Mouse (Mus musculus) layer of hippocampus, adult 11-12 months (tissue): Measurements from ENCODE around the gene Nol8.

Experiments used
- DNase-seq: peaks from one replicate; pipeline ENCODE4 v3.0.0; 2022; ENCODE audit warnings: low spot score

The Nol8 gene

DNA sequence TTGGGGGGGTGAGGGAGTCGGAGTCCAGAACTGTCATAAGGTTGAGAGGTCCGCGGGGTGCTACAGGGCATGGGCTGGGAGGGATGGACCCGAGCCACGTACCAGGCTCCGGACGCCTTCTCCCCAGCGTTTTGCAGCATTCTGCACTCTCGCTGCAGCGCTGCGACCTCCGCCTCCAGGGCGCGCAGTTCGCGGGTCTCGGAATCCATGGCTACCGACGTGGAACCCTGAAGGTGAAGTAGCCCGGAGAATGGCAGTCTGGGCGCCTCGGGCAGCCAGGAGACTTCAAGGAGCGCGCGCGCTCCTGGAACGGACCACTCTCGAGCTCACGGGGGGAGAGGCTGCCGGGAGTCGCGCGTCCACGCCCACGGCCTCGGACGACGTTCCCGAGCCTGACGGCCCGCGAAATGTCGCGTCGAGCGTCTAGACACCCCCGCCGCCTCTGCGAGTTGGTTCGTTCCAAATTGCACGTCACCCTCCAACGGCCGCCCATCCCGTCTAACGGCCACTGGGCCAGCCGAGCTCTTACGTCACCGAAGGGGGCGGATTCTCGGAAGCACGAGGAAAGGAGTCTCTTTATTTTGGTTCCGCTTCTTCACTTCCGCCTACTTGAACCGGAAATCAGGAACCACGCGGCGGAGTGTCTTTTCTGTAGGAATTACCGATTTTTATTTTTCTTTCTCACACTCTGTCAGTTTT, at the start of gene Nol8, which contains the start of gene Cenpp:
TSS of gene Nol8 (plus strand) at position 598 of the 699 bp plus-strand sequence.
TSS of gene Cenpp (minus strand) at position 305 of the 699 bp plus-strand sequence.
- peak; percentile 99 for DNase-seq

DNA sequence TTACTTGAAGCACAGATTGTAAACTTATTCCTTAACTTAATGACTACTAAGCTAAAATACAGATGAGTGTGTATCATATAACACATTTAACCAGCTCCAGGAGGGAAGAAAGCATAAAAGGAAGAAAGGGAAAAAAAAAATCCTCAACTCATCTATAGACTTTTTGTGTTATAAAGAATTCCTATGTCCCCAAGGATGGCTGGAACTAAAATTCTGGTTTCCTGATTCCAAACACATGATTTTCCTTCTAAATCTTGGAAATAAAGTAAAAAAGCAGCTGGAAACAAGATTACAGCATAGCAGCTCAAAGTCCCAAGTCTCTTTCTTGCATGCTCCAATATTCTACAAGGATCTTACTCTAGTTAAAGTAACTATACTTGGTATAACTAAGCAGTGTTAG, 49.3 kb upstream of the Nol8 start:
- DNase-seq, result no peak

DNA sequence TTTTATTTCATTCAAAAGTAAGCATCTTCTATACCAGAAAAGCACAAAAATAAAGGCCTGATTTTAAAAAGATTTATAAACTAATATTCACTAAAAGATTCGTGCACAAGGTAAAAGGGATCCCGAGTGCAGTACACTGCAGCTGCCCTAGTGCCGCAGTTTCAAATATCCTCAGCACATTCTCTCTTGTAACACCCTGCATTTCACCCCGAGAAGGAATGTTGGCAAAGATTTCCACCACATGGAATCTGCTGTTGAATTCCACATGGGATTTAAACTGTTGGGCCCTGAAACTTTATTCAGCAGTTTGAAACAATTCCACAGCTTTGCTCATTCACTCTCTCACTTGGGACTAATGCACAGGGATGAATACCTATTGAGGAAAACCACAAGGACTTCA, 45.2 kb upstream of the Nol8 start, which contains the start of gene Ogn:
TSS of gene Ogn (plus strand) at position 333 of the 400 bp plus-strand sequence.
- DNase-seq, result no peak

GRCm38 (mm10) chr13:49608589-49609322, 44.1 kb upstream of the Nol8 start:
- DNase-seq, result no peak

GRCm38 (mm10) chr13:49617021-49617420, 35.9 kb upstream of the Nol8 start:
- DNase-seq, result no peak

DNA sequence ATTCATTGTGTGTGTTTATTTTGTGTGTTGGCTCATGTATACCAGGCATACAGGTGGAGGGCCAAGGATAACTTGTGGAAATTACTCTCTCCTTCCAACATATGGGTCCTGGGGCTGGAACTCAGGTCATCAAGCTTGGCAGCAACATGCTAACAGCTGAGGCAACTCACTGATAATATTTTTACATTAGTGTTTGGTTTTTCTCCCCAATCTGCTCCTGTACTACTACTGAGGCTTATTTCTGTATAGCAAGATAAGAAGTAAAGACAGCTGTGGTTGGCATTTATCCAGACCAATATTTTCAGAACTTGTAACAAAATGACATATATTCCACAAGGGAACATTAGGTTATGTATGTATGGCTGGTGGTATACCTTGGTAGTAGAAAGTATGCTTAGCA, 34.5 kb upstream of the Nol8 start:
- DNase-seq, result no peak

DNA sequence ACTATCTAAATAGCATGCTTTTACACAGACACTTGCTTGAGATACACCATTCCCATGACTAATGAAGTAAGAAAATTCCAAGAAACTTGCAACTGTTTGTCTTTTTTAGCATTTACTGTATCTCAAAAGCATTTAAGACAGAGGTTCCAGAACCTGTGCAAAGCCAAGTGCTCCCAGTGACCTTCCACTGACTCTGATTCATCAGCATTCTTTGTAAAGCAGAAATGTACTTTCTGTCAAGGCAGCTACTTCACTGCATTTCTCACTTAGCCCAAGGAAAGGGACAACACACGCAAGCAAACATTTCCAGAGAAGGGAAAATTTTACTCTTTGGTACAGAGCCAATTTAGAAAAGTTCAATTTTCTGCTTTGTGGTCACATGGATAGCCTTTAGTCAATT, 29.7 kb upstream of the Nol8 start:
- DNase-seq, result no peak

DNA sequence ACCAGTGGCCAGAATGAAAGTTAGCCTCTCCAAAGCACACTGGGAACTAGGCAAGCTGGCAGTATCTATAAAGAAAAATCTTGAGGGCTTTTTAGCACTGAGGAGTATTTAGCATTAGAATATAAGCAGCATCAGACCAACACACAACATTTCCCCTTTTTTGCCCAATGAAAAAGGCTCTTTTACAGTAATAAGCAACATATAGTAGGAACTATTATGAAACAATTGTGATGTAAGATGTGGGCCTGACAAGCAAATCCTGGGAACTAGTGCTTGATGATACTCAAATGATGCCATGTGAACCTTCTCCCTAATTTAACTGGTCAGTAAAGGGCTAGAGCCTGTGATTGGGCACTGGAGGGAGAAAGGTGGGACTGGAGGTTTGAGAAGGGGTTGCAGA, 24.7 kb upstream of the Nol8 start:
- no peak for DNase-seq

GRCm38 (mm10) chr13:49629076-49629475, 23.8 kb upstream of the Nol8 start:
- DNase-seq, result no peak

- DNase-seq, result no peak
Observed at GRCm38 (mm10) chr13:49639965-49640364, 12.9 kb upstream of the Nol8 start.

- DNase-seq, result no peak
Observed at GRCm38 (mm10) chr13:49642650-49643049, 10.2 kb upstream of the Nol8 start.

GRCm38 (mm10) chr13:49643669-49644362, 9.1 kb upstream of the Nol8 start:
- DNase-seq, result no peak

DNA sequence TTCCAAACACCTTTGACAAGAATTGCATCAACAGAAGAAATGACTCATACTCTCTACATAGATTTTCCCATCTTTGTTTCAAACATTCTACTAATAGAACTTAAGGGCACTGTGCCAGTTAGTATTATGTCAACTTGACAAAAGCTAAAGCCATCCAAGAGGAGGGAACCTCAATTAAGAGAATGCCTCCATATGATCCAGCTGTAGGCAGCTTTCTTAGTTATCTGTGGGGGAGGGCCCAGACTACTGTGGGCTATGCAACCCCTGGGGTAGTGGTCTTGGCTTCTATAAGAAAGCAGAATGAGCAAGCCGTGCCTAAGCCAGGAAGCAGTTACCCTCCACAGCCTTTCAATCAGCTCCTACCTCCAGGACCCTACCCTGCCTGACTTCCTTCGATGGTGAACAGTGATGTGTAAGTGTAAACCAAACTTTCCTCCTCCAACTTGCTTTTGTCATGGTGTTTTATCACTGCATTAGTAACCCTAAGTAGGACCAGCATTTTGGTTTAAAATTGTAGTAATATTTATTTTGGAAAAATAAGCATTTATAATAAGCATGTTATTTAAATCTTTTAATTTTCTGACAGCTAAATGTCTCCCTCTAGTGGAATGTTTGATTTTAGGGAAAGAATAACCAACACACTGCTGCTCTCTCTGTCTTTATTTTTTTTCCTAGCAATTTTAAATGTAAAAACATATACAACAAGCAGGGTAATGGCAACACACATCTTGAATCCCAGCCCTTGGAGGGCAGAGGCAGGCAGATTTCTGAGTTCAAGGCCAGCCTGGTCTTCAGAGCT, 7.9 kb upstream of the Nol8 start:
- DNase-seq, result peak; percentile 12

- no peak for DNase-seq
Observed at GRCm38 (mm10) chr13:49646019-49646418, 6.9 kb upstream of the Nol8 start.

- DNase-seq, result no peak
Observed at GRCm38 (mm10) chr13:49651136-49651535, 1.7 kb upstream of the Nol8 start.

GRCm38 (mm10) chr13:49651781-49652351, 1.0 kb upstream of the Nol8 start:
- no peak for DNase-seq

- DNase-seq, result no peak
Observed at GRCm38 (mm10) chr13:49653180-49653541, 283 bp downstream of the Nol8 start.

- DNase-seq, result no peak
Observed at GRCm38 (mm10) chr13:49677793-49678192, 24.9 kb downstream of the Nol8 start.

- peak; percentile 99 for DNase-seq
Observed at GRCm38 (mm10) chr13:49681351-49682232, 28.7 kb downstream of the Nol8 start, which contains the start of gene Iars. Gene Iars, plus strand, starts transcription at chr13:49682100.

- no peak for DNase-seq
Observed at GRCm38 (mm10) chr13:49682233-49682846, 29.5 kb downstream of the Nol8 start.
